Mouse (Mus musculus) testis, adult 2 months (tissue): ENCODE data around the gene Gm7356.
"Not testable (repeated sequence)": the region's sequence is repeated elsewhere in the genome, so short reads cannot be mapped to it uniquely, and the experiment has no call there.

Experiments
- CTCF ChIP-seq: fragments of 200-500 bp; IDR thresholded peaks from 2 replicates; pipeline ENCODE4 v1.5.1; 2012; ENCODE audit warnings: low read depth, mild to moderate bottlenecking, inconsistent platforms, low read length, moderate library complexity; ENCODE audit not compliant: control insufficient read depth, insufficient read depth, insufficient replicate concordance
- POLR2A ChIP-seq: fragments of 200-500 bp; IDR thresholded peaks from 2 replicates; pipeline ENCODE4 v1.6.1; 2012; ENCODE audit warnings: low read depth, mild to moderate bottlenecking, inconsistent platforms, low read length, moderate library complexity; ENCODE audit not compliant: control insufficient read depth

GRCm38 (mm10) chr17:13970796-13971195, 32.7 kb downstream of the Gm7356 start:
- TF ChIP-seq CTCF, POLR2A: not testable (repeated sequence)
